Mouse (Mus musculus): ENCODE measurements around the gene Ropn1l. TPM values are rescaled to one million over a fixed set of nuclear protein-coding genes. Genes with fewer than 3 reads are reported as not detected.

The Ropn1l gene
- polyA plus RNA-seq, 1 experiment from 2014 or later = 1.4 TPM

GRCm38 (mm10) chr15:31454861-31455295 lies 1.3 kb upstream of the Ropn1l start:
- H3K4me3 ChIP-seq (ENCODE audit: low read depth, low read length) = no peak overlapping the region
- 80% methylated on average over 7 of the region's 7 CpGs for WGBS
- H3K4me2 ChIP-seq (replicated peaks; ENCODE audit: low read depth, low read length) = no peak overlapping the region
- peaks cover 24% of the 10 kb centered on the region for H3K36me3 ChIP-seq (ENCODE audit: control insufficient read depth, insufficient read depth, low read length)
- no peak overlapping the region for H3K9ac ChIP-seq (replicated peaks; ENCODE audit: low read depth, low read length)
- H3K27me3 ChIP-seq (ENCODE audit: control insufficient read depth, insufficient read depth, low read length) = no peaks in the 10 kb centered on the region
- no peak overlapping the region for H3K27ac ChIP-seq (ENCODE audit: low read length)
- no peaks in the 10 kb centered on the region for H3K9me3 ChIP-seq (ENCODE audit: control insufficient read depth, low read depth, low read length)
- no peak for ATAC-seq (ENCODE audit: insufficient number of reproducible peaks, insufficient read depth, low FRiP score, low read depth)
- H3K4me1 ChIP-seq (ENCODE audit: control insufficient read depth, insufficient read depth, low read length) = 0 out of 2 replicates have a peak, but pooled peaks cover 3% of the 10 kb centered on the region

DNA sequence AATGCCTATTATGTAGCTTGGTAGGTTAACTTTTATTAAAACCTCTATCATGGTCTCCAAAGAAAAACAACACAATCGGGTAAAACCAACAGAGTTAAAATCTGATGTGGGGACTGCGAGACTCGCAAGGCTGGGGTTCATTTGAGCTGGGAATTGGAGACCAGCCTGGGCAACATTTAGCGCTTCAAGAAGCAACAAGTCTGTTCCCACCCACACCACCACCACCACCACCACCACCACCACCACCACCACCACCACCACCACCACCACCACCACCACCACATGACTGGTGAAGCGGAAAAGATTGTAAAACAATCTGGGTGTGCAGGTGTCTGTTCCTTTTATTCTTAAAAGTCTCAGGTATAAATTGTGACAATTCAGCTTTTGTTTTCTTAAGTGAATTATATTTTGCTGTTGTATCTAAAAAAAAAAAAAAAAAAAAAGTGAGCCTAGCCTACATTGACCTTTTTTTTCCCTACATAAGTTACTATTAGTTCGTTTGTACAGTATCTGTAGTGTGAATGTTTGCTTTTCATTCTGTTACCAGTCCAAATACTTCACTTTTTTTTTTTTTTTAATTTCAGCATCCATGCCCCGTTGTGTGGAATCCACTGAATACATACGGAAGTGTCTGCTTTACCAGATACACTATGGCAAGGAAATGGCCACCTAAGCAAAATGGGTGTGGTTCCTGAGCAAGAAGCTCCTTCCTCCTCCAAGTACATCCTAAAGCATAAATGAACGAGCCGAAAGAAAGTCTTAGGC lies 741 bp upstream of the Ropn1l start:
- Histone ChIP-seq H3K4me3 (ENCODE audit: low read depth, low read length) (peak overlapping the region; percentile 55), H3K27ac (ENCODE audit: low read length) (no peak overlapping the region)
- 47% methylated on average over 10 of the region's 10 CpGs for WGBS

GRCm38 (mm10) chr15:31452336-31453097 lies 1.0 kb downstream of the Ropn1l start:
- Histone ChIP-seq H3K9me3 (ENCODE audit: control insufficient read depth, low read depth, low read length) (no peaks in the 10 kb centered on the region), H3K36me3 (ENCODE audit: control insufficient read depth, insufficient read depth, low read length) (peaks cover 5% of the 10 kb centered on the region), H3K4me1 (ENCODE audit: control insufficient read depth, insufficient read depth, low read length) (0 out of 2 replicates have a peak, but pooled peaks cover 3% of the 10 kb centered on the region), H3K4me3 (ENCODE audit: low read depth, low read length) (peak overlapping the region; percentile 55), H3K27me3 (ENCODE audit: control insufficient read depth, insufficient read depth, low read length) (no peaks in the 10 kb centered on the region), H3K27ac (ENCODE audit: low read length) (peak overlapping the region; percentile 68; the same call in 1 of the 2 replicates), H3K4me2 (replicated peaks; ENCODE audit: low read depth, low read length) (peak overlapping the region; percentile 59), H3K9ac (replicated peaks; ENCODE audit: low read depth, low read length) (no peak overlapping the region)
- no peak for ATAC-seq (ENCODE audit: insufficient number of reproducible peaks, insufficient read depth, low FRiP score, low read depth)
- WGBS = 39% methylated on average over 18 of the region's 18 CpGs

More for the DNA sequence above, 741 bp upstream of the Ropn1l start:
- Histone ChIP-seq H3K36me3 (ENCODE audit: control insufficient read depth, insufficient read depth, low read length) (peaks cover 18% of the 10 kb centered on the region), H3K9ac (replicated peaks; ENCODE audit: low read depth, low read length) (no peak overlapping the region), H3K4me1 (ENCODE audit: control insufficient read depth, insufficient read depth, low read length) (0 out of 2 replicates have a peak, but pooled peaks cover 3% of the 10 kb centered on the region), H3K4me2 (replicated peaks; ENCODE audit: low read depth, low read length) (peak overlapping the region; percentile 59), H3K9me3 (ENCODE audit: control insufficient read depth, low read depth, low read length) (no peaks in the 10 kb centered on the region), H3K27me3 (ENCODE audit: control insufficient read depth, insufficient read depth, low read length) (no peaks in the 10 kb centered on the region)
- ATAC-seq (ENCODE audit: insufficient number of reproducible peaks, insufficient read depth, low FRiP score, low read depth) = no peak

DNA sequence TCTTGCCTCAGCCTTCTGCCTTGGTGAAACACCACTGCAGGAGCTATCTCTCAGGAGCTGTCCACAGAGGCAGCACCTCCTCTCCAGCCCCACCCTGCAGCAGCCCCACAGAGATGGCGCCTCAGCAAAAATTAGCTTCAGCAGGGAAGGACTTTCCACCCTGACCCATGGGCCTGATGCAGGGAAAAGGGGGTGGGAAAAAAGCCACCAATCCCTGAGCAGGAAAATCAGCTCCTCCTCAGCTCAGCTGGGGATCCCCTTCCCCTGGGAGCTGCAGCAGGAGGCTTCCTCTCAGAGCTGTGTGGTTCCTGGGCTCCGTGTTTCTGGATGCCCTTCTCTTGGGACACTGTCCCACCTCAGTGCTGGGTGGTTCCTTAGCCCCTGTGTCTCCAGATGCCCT lies 3.8 kb downstream of the Ropn1l start:
- H3K4me1 ChIP-seq (ENCODE audit: control insufficient read depth, insufficient read depth, low read length) = 0 out of 2 replicates have a peak, but pooled peaks cover 3% of the 10 kb centered on the region
- no peaks in the 10 kb centered on the region for H3K36me3 ChIP-seq (ENCODE audit: control insufficient read depth, insufficient read depth, low read length)
- no peak overlapping the region for H3K4me2 ChIP-seq (replicated peaks; ENCODE audit: low read depth, low read length)
- no peaks in the 10 kb centered on the region for H3K9me3 ChIP-seq (ENCODE audit: control insufficient read depth, low read depth, low read length)
- ATAC-seq (ENCODE audit: insufficient number of reproducible peaks, insufficient read depth, low FRiP score, low read depth) = no peak
- no peaks in the 10 kb centered on the region for H3K27me3 ChIP-seq (ENCODE audit: control insufficient read depth, insufficient read depth, low read length)
- no peak overlapping the region for H3K9ac ChIP-seq (replicated peaks; ENCODE audit: low read depth, low read length)
- H3K27ac ChIP-seq (ENCODE audit: low read length) = no peak overlapping the region
- WGBS = 13% methylated on average over 2 of the region's 2 CpGs
- no peak overlapping the region for H3K4me3 ChIP-seq (ENCODE audit: low read depth, low read length)

GRCm38 (mm10) chr15:31447121-31447520 lies 6.4 kb downstream of the Ropn1l start:
- H3K27me3 ChIP-seq (ENCODE audit: control insufficient read depth, insufficient read depth, low read length) = no peaks in the 10 kb centered on the region
- H3K36me3 ChIP-seq (ENCODE audit: control insufficient read depth, insufficient read depth, low read length) = no peaks in the 10 kb centered on the region
- H3K9ac ChIP-seq (replicated peaks; ENCODE audit: low read depth, low read length) = no peak overlapping the region
- no peak overlapping the region for H3K4me2 ChIP-seq (replicated peaks; ENCODE audit: low read depth, low read length)
- no peaks in the 10 kb centered on the region for H3K9me3 ChIP-seq (ENCODE audit: control insufficient read depth, low read depth, low read length)
- H3K4me3 ChIP-seq (ENCODE audit: low read depth, low read length) = no peak overlapping the region
- ATAC-seq (ENCODE audit: insufficient number of reproducible peaks, insufficient read depth, low FRiP score, low read depth) = 0 out of 2 replicates have a peak, but pooled peaks have one; percentile 26
- no peaks in the 10 kb centered on the region for H3K4me1 ChIP-seq (ENCODE audit: control insufficient read depth, insufficient read depth, low read length)
- WGBS = 44% methylated on average over 7 of the region's 7 CpGs
- H3K27ac ChIP-seq (ENCODE audit: low read length) = no peak overlapping the region

DNA sequence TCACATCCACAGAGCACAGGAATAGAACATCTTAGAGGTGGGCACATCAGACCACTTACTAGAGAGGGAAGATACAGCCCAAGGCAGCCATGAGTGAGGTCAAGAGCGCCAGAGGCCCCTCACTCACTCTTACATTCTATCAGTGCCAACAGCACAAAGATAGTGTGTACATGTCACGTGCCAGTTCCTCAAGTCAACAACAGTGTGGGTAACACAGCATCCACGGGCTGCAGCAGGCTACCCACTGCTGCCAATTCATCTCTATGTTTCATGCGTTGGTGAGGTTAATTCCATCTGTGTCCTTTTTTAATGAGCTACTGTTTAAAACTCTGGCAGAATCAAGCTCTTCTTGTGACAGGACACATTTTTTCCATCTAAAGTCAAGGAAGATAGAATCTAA lies 10.8 kb downstream of the Ropn1l start:
- H3K36me3 ChIP-seq (ENCODE audit: control insufficient read depth, insufficient read depth, low read length) = no peaks in the 10 kb centered on the region
- H3K4me1 ChIP-seq (ENCODE audit: control insufficient read depth, insufficient read depth, low read length) = no peaks in the 10 kb centered on the region
- 91% methylated on average over 4 of the region's 4 CpGs for WGBS
- H3K9ac ChIP-seq (replicated peaks; ENCODE audit: low read depth, low read length) = no peak overlapping the region
- no peak overlapping the region for H3K4me2 ChIP-seq (replicated peaks; ENCODE audit: low read depth, low read length)
- H3K27me3 ChIP-seq (ENCODE audit: control insufficient read depth, insufficient read depth, low read length) = no peaks in the 10 kb centered on the region
- H3K9me3 ChIP-seq (ENCODE audit: control insufficient read depth, low read depth, low read length) = no peaks in the 10 kb centered on the region
- H3K4me3 ChIP-seq (ENCODE audit: low read depth, low read length) = no peak overlapping the region
- no peak overlapping the region for H3K27ac ChIP-seq (ENCODE audit: low read length)
- ATAC-seq (ENCODE audit: insufficient number of reproducible peaks, insufficient read depth, low FRiP score, low read depth) = no peak

GRCm38 (mm10) chr15:31441996-31442395 lies 11.5 kb downstream of the Ropn1l start:
- Histone ChIP-seq H3K27me3 (ENCODE audit: control insufficient read depth, insufficient read depth, low read length) (no peaks in the 10 kb centered on the region), H3K4me2 (replicated peaks; ENCODE audit: low read depth, low read length) (no peak overlapping the region), H3K9ac (replicated peaks; ENCODE audit: low read depth, low read length) (no peak overlapping the region), H3K9me3 (ENCODE audit: control insufficient read depth, low read depth, low read length) (no peaks in the 10 kb centered on the region), H3K27ac (ENCODE audit: low read length) (no peak overlapping the region), H3K4me1 (ENCODE audit: control insufficient read depth, insufficient read depth, low read length) (no peaks in the 10 kb centered on the region), H3K4me3 (ENCODE audit: low read depth, low read length) (no peak overlapping the region), H3K36me3 (ENCODE audit: control insufficient read depth, insufficient read depth, low read length) (no peaks in the 10 kb centered on the region)
- ATAC-seq (ENCODE audit: insufficient number of reproducible peaks, insufficient read depth, low FRiP score, low read depth) = no peak
- 56% methylated on average over 6 of the region's 6 CpGs for WGBS

DNA sequence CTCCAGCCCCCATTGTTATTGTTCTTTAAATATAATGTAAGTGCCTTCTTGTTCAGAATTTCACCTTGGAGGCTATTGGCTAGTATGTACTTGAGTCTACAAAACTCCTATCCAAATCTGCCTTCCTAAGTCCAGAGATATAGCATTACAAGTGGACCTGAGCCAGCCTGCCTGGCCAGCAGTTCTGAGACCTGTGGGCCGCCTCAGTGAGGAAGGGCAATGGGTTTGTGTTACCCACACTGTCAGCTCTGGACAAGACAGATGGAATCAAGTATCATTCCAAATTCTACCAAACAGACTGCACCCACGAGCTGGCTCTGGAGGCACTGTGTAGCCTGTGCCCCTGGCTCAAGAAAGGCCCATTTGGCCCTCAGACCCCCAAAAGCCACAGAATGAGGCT lies 16.7 kb downstream of the Ropn1l start:
- Histone ChIP-seq H3K27ac (ENCODE audit: low read length) (no peak overlapping the region), H3K9ac (replicated peaks; ENCODE audit: low read depth, low read length) (no peak overlapping the region), H3K36me3 (ENCODE audit: control insufficient read depth, insufficient read depth, low read length) (no peaks in the 10 kb centered on the region), H3K4me3 (ENCODE audit: low read depth, low read length) (no peak overlapping the region), H3K4me2 (replicated peaks; ENCODE audit: low read depth, low read length) (no peak overlapping the region), H3K4me1 (ENCODE audit: control insufficient read depth, insufficient read depth, low read length) (no peaks in the 10 kb centered on the region), H3K9me3 (ENCODE audit: control insufficient read depth, low read depth, low read length) (no peaks in the 10 kb centered on the region), H3K27me3 (ENCODE audit: control insufficient read depth, insufficient read depth, low read length) (no peaks in the 10 kb centered on the region)
- no peak for ATAC-seq (ENCODE audit: insufficient number of reproducible peaks, insufficient read depth, low FRiP score, low read depth)
- 73% methylated on average over 2 of the region's 2 CpGs for WGBS
